Mouse (Mus musculus): ENCODE measurements around the gene Gm20388. TPM values are rescaled to one million over a fixed set of nuclear protein-coding genes. Genes with fewer than 3 reads are reported as not detected.

Gm20388 gene
- polyA plus RNA-seq, 1 experiment = 10.6 TPM

DNA sequence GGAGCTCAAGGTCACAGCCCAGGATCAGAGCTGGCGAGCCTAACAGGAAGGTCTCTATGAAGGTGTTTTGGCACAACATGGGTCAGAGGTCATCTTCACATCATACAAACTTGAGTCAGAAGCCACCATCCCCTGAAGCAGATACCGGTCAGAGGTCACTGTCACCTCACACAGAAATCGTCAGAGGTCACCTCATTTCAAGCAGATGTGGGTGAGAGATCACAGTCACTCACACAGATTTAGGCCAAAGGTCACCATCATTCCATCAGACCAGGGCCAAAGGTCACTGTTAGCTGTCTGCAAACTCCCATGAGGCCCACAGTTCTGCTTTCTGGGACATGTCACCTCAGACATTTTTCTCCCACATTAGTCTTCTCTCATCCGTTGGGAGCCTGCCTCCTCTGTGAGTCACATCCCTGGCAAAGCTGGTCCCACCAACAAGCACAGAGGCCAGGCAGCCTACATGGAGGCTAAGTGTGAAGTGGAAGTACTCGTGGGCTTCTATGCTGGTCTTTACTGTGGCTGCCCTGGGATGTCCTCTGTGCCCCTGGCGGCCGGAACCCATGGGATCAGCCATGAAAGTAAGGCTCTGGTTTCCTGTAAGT is 2784.9 kb downstream of the Gm20388 start:
- no peak for TF ChIP-seq POLR2A (IDR thresholded peaks at IDR 0.05; ENCODE audit: borderline replicate concordance, control insufficient read depth, low read depth, low read length)
- no peak for TF ChIP-seq CTCF (IDR thresholded peaks at IDR 0.05; ENCODE audit: control insufficient read depth, insufficient read depth, low read length)
- Histone ChIP-seq H3K4me3 (replicated peaks; ENCODE audit: control insufficient read depth, low read depth, low read length) (peak overlapping the region; percentile 28), H3K4me1 (ENCODE audit: control insufficient read depth, insufficient read depth, low read length) (peaks cover 30% of the 10 kb centered on the region), H3K27ac (ENCODE audit: control insufficient read depth, insufficient read depth, low read depth, low read length, poor library complexity) (peak overlapping the region; percentile 11; the same call in 1 of the 2 replicates)
- WGBS = 26% methylated on average over 7 of the region's 7 CpGs

DNA sequence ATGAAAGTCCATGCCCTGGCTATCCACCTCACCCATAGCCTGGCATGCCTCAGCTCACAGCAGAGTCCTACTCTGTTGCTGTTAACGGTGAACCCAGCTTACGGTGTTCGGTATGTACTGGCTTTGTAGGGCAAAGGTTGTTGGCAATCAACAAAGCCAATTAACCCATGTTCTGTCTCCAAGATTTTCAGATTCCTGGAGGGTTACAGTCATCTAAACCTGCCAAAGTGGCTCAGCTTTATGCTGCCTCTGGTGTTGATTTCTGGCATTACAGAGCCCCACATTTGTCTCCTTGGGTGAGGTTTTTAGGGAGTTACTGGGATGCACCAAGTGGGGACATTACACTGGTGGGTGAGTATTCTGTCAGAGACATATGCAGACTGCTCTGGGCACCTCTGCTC is 2786.5 kb downstream of the Gm20388 start:
- TF ChIP-seq CTCF (IDR thresholded peaks at IDR 0.05; ENCODE audit: control insufficient read depth, insufficient read depth, low read length) = no peak
- TF ChIP-seq POLR2A (IDR thresholded peaks at IDR 0.05; ENCODE audit: borderline replicate concordance, control insufficient read depth, low read depth, low read length) = no peak
- H3K4me3 ChIP-seq (replicated peaks; ENCODE audit: control insufficient read depth, low read depth, low read length) = peak overlapping the region; percentile 70
- H3K4me1 ChIP-seq (ENCODE audit: control insufficient read depth, insufficient read depth, low read length) = peaks cover 34% of the 10 kb centered on the region
- H3K27ac ChIP-seq (ENCODE audit: control insufficient read depth, insufficient read depth, low read depth, low read length, poor library complexity) = peak overlapping the region; percentile 79; the same call in 1 of the 2 replicates
- WGBS = 1% methylated on average over 3 of the region's 3 CpGs

DNA sequence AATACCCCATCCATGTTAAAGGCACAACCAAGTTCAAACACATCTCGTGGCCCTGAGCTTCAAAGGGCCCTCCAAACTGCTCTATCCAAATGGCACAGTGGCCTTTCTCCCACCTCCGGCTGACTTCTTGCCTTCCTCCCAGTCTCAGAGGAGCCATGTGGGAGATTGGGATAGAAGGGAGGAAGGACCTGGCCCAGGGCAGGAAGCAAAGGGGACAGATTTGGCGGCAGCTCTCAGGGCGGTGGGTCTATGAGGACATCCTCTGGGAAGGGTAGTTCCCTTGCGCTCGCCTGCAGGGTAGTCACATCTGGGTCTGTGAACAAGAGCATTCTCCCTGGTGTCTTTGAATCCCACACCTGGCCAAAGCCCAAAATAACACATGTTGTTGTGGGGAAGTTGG is 2786.9 kb downstream of the Gm20388 start:
- Histone ChIP-seq H3K27ac (ENCODE audit: control insufficient read depth, insufficient read depth, low read depth, low read length, poor library complexity) (peak overlapping the region; percentile 79), H3K4me3 (replicated peaks; ENCODE audit: control insufficient read depth, low read depth, low read length) (peak overlapping the region; percentile 70), H3K4me1 (ENCODE audit: control insufficient read depth, insufficient read depth, low read length) (peaks cover 33% of the 10 kb centered on the region)
- no peak for TF ChIP-seq CTCF (IDR thresholded peaks at IDR 0.05; ENCODE audit: control insufficient read depth, insufficient read depth, low read length)
- no peak for TF ChIP-seq POLR2A (IDR thresholded peaks at IDR 0.05; ENCODE audit: borderline replicate concordance, control insufficient read depth, low read depth, low read length)
- WGBS = 6% methylated on average over 6 of the region's 6 CpGs

DNA sequence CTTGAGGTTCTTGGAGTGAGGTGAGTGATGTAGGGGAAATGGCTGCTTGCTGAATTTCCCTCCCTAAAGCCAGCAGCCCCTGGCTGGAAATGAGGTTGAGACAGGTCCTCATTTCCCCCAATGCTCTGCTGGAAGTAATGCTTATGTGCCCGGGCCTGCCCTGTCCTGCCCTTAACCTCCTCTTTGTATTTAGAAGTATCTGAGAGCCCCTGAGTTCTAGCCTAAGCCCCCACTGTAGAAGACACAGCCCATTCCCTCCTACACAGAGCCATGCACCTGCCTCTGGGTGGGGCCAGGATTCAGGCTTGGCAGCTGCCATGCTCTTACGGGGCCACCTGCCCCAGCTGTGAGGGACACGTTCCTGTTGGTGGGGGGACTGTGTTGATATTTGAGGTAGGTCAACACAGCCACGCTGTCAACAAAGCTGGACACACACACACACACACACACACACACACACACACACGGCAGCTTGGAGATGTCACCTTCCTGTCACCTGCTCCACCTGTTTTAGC is 2787.7 kb downstream of the Gm20388 start:
- TF ChIP-seq POLR2A (IDR thresholded peaks at IDR 0.05; ENCODE audit: borderline replicate concordance, control insufficient read depth, low read depth, low read length) = no peak
- peak overlapping the region; percentile 70 for H3K4me3 ChIP-seq (replicated peaks; ENCODE audit: control insufficient read depth, low read depth, low read length)
- 8% methylated on average over 5 of the region's 5 CpGs for WGBS
- H3K4me1 ChIP-seq (ENCODE audit: control insufficient read depth, insufficient read depth, low read length) = peaks cover 33% of the 10 kb centered on the region
- peak overlapping the region; percentile 79 for H3K27ac ChIP-seq (ENCODE audit: control insufficient read depth, insufficient read depth, low read depth, low read length, poor library complexity)

DNA sequence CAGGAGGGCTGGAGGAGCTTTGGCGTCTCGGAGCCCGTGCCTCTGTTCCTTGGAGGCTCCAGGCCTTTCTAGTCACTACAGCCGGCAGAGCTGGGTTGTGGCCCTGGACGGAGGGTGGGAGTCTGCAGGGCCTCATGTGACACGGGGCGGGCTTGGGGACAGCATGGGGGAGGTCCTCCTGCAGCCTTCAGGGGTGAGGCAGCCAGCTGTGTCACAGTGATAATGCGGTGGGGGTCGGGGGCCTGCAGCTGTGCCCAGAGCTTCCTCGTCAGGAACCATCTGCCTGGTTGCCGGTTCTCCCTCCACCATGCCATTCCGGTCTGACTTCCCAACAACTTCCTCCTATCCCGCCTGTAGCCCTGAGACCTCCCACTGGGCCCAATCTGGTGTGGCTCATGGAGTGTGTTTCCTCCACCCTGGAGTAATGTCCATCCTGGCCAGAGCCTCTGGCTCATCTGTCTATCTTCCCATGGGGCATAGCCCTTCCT is 2788.4 kb downstream of the Gm20388 start, which contains the start of gene Cbfa2t3:
TSS of gene Cbfa2t3 (minus strand) at position 105 of the 488 bp plus-strand sequence.
- H3K4me1 ChIP-seq (ENCODE audit: control insufficient read depth, insufficient read depth, low read length) = peaks cover 31% of the 10 kb centered on the region
- H3K4me3 ChIP-seq (replicated peaks; ENCODE audit: control insufficient read depth, low read depth, low read length) = peak within 1 kb of the TSS; percentile 70
- TF ChIP-seq CTCF (IDR thresholded peaks at IDR 0.05; ENCODE audit: control insufficient read depth, insufficient read depth, low read length) (no peak), POLR2A (IDR thresholded peaks at IDR 0.05; ENCODE audit: borderline replicate concordance, control insufficient read depth, low read depth, low read length) (peak; percentile 52; the same call in 1 of the 2 replicates)

DNA sequence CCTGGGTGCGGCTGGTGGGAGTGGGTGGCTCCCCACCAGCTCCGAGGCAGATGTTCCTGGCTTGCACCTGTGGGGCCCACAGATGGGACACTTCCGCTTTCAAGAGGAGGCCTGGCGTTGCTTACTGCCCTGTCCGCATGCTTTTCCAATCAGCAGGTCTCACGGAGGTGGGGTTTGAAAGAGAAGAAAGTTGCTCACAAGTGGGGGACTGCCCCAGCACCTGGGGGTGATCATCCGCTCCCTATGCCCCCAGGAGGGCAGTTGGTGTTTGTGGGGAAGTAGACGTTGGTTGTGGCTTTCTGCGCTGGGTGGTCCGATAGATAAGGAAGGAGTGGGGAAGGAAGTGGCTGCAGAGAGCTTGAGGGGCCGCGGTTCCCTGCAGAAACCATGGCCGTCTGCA is 2790.0 kb downstream of the Gm20388 start:
- WGBS = 2% methylated on average over 13 of the region's 13 CpGs

More for the DNA sequence above, 2788.4 kb downstream of the Gm20388 start, which contains the start of gene Cbfa2t3:
- WGBS = 5% methylated on average over 13 of the region's 13 CpGs
- H3K27ac ChIP-seq (ENCODE audit: control insufficient read depth, insufficient read depth, low read depth, low read length, poor library complexity) = peak within 1 kb of the TSS; percentile 79

DNA sequence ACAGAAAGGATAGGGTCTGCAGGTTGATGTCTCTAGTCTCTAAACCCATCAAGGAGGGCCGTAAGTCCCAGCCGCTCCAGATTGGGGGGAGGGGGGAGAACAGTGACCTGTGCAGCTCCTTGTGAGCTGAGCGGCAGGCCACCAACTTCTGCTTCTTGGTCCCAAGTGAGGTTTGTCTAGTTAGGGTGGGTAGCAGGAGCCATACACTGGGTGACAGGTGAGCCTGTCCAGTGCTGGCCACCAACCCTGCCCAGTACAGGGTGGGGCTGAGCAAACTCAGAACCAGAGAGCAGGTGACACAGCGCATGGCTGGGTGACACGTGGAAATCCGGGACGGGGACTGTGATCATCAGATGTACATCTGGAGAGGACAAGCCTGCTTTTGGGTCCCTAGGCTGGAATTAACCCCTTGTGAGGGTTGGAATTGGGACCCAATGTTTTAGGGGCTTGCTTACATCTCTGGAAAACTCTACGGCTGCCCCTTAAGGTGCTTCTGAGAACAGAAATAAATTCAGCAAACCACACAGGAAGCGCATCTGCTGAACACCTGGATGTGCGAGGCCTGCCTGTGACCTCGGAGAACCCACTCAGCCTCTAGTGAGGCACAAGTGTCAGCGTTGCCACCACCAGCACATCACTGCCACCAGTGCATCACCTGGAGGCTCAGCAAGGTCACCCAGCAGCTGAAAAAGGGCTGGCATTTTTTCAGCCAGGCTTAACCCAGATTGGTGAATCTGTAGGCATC is 2791.0 kb downstream of the Gm20388 start:
- H3K4me1 ChIP-seq (ENCODE audit: control insufficient read depth, insufficient read depth, low read length) = peaks cover 23% of the 10 kb centered on the region
- 12% methylated on average over 12 of the region's 12 CpGs for WGBS
- TF ChIP-seq CTCF (IDR thresholded peaks at IDR 0.05; ENCODE audit: control insufficient read depth, insufficient read depth, low read length) (no peak; the same call in 1 of the 2 replicates), POLR2A (IDR thresholded peaks at IDR 0.05; ENCODE audit: borderline replicate concordance, control insufficient read depth, low read depth, low read length) (no peak)
- peak overlapping the region; percentile 82 for H3K27ac ChIP-seq (ENCODE audit: control insufficient read depth, insufficient read depth, low read depth, low read length, poor library complexity)
- H3K4me3 ChIP-seq (replicated peaks; ENCODE audit: control insufficient read depth, low read depth, low read length) = no peak overlapping the region

More for the DNA sequence above, 2790.0 kb downstream of the Gm20388 start:
- TF ChIP-seq POLR2A (IDR thresholded peaks at IDR 0.05; ENCODE audit: borderline replicate concordance, control insufficient read depth, low read depth, low read length) = no peak
- TF ChIP-seq CTCF (IDR thresholded peaks at IDR 0.05; ENCODE audit: control insufficient read depth, insufficient read depth, low read length) = no peak; the same call in 1 of the 2 replicates
- Histone ChIP-seq H3K4me1 (ENCODE audit: control insufficient read depth, insufficient read depth, low read length) (peaks cover 27% of the 10 kb centered on the region), H3K27ac (ENCODE audit: control insufficient read depth, insufficient read depth, low read depth, low read length, poor library complexity) (peak overlapping the region; percentile 77), H3K4me3 (replicated peaks; ENCODE audit: control insufficient read depth, low read depth, low read length) (no peak overlapping the region)

Measured in bone marrow, adult 2 months (tissue).